Mouse (Mus musculus) fat pad, adult 2 months (tissue): ENCODE results near the gene Dlg2.

Experiments
- DNase-seq: peaks from one replicate; pipeline ENCODE4 v3.0.0-alpha.2; 2011; ENCODE audit warnings: low read depth, low spot score; ENCODE audit errors: extremely low read depth

Dlg2 gene

DNA sequence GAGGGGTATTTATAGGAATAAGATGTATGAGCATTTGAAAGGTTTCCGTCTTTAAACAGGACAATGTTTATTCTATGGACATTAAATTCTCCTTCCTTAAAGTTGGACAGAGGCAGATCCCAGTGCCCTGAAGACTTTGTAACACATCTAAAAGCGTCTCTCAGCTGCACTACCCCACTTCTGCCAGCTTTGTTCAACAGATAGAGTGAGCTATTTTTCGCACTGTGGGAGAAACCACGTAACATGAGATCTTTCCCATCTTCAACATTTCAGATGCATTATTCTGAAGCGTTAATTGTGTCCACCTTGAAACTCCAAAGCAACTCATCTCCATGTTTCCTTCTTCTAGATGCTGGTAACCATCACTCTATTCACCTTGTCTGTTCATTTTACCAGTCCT lies 958.3 kb downstream of the Dlg2 start:
- no peak for DNase-seq

DNA sequence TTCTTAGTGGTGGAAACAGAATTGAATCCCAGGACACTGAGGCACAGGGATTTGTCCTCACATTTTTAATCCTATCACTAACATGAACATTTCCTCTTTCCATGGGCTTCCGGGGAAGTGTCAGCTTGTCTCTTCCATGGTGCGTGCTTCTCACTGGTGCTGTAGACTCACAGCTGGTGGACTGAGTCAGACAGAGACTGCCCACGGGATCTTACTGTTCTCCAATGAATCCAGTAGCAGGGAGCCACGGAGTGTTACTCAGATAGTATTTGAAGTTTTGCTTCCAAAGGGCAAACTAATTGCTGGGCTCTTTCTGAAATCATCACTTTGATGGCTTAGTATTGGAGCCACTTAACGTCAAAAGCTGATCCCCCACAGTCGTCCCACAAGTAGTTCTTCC lies 963.9 kb downstream of the Dlg2 start:
- DNase-seq = no peak

DNA sequence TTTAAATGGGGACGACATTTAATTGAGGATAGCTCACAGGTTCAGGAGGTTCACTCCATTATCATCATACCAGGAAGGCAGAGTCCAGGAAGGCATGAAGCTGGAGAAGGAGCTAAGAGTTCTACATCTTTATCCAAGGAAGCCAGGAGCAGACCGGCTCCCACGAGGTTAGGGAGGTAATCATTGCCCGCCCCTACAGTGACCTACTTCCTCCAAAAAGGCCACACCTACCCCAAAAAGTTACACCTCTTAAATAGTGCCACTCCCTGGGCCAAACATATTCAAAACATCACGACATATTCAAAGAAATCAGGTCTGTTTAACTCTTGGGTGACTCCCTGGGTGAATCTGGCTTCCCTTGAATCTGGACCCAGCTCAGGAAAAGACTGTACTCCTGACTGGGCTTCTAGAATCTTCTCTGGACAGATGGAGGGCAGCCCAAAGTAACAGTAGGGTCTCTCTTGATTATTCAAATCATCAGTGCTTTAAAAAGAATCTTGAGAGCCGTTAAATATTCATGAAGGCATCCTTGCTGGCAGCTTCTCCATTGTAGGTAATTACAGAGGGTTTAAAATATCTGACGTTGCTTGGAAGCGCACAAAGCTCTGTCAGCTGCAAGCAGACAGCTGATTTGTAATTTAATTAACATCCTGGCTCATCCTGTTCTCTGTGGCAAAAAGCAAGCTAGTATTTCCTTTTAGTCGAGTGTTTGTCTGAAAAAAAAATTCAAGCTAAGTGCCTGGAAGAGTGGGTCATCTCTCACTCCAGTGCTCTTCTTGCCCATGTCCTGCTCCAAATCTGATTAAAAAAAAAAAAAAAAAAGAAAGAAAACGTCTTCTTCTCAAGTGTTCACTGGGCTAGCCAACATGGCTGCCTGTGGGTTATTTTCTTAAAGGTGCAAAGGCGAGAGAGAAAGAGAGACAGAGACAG lies 966.2 kb downstream of the Dlg2 start:
- no peak for DNase-seq

DNA sequence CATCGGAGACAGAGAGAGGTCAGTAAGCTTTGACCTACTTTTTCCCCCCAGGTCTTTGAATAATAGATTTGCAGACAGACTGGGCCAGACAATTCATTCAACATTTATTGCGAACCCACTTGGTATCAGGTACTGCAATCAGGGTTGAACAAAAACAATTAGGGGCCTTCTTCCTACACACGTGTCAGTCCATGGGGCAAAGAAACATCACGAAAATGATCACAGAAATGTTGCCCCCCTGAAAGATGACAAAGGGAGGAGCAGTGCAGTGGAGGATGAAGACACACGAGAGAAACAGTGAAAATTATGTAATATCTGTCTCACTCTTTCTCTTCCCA lies 966.9 kb downstream of the Dlg2 start:
- DNase-seq = no peak

DNA sequence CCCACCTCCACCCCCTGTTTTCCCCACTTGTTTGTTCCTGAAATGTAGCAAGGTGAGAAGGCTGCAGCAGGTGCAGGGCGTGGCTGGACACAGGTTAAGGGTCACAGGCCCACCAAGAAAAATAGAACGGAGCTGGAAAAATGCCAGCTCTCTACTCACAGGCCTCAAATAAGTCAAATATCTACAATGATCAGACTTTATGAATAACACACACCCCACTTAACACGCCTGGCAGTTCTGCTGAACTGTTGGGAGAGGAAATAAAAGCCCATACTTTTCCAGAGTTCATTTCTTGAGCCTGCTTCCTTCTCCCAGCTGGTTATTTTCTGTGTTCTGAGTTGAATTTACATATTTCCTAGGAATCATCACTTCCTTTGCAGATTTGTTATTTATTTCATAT lies 967.4 kb downstream of the Dlg2 start:
- DNase-seq = no peak

DNA sequence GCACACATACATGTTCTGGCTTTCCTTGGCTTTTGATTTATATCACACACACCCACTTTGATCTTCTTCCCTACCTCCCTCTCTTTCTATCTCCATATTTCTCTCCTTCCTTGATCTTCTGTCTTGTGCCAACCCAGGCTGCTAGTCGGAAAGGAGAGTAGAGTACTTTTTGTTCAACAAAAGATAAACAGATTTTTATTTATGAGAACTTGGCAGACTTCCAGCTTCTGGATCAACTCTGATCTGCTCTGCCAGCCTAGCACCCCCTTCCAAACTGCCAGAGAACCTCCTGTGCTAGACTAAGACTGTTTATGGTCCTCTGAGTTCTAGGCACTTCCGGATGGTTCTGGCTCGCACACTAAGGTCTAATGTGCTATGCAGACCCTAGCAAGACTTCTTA lies 968.3 kb downstream of the Dlg2 start:
- no peak for DNase-seq

DNA sequence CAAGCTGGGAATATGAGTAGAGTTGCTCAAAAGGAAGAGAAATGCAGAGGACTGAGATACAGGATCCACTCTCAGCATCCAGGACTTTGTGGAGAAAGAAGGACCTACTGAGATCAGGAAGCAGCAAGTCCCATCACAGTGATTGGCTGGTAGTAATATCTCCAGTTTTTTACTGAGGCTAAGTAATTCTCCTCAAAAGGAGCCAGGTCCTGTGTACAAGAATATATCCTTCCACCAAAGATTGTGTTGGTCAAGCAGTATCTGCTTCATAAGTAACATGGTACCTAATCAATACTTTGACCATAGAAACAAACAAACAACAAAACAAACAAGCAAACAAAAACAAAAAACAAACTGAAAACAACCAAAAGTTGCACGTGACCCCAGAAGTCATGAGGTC lies 980.3 kb downstream of the Dlg2 start:
- DNase-seq = no peak

DNA sequence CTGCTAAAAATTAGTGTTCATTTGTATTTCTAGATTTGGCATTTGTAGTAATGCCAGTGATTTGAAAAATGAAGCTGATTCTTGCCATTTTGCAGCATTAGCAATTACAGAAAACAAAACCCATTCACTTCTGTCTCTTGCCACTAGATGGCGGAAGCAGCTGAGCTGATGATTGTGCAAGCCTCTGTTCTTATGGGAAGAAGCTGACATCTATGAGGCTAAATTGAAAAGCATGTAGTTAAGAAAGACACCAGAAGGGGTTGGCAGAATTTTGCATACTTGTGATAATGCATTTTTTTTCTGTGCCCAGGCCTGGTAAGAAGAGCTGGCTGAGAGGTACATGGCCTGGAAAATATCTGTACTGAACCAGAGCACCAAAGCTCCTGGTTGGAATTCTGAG lies 980.7 kb downstream of the Dlg2 start:
- DNase-seq = no peak

DNA sequence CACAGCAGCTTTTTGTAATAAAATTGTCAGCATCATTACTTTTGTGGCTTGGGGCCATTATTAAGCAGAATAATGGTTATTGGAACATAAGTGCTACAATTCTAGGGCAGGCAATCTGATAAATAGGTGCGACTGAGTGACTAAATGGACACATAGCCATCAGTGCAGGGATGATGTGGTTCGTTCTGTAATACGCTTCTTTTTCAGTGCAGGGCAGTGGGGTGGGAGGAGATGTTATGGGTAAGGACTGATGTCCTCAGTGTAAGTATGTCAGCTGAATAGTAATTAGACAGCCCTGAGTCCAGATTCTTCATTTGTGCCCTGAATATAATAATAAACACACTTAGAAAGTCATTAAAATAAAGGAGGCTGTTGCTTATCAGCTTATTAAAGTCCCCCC lies 984.9 kb downstream of the Dlg2 start:
- DNase-seq = no peak

DNA sequence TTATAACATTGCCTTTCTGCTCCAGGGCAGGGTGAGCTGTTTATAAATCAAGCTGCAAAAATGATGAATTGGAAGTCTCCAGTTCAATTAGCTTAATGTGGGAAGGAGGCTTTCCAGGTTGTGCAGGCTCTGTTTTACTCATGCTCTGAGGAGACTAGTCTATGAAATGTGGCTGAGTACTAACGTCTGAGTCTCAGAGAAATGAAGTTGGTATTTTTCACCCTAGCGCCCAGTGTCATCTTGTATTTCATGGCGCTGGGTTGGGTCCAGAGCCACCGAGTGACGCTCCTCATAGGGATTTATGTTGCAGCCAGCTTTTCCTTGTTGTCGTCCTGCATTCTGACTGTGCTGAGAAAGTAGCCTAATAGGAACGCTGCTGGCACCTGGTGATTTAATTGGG lies 986.8 kb downstream of the Dlg2 start:
- DNase-seq = no peak

DNA sequence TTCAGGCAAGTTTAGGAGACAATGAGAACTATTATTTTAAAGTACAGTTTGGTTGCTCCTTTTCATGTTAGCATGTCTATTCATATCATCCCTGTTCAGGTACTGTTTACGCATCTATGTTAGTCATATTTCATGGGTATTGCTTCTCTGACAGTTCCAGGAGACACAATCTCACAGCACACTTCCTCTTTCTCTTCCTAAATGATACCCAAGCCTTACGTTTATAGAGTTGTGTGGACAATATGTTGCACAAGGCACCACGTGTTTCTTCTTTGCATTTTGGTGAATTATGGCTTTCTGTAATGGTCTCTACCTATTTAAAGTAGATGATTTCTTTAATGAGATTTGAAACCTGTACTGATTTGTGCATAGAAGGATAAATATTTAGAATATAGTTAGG lies 990.6 kb downstream of the Dlg2 start:
- DNase-seq = no peak

DNA sequence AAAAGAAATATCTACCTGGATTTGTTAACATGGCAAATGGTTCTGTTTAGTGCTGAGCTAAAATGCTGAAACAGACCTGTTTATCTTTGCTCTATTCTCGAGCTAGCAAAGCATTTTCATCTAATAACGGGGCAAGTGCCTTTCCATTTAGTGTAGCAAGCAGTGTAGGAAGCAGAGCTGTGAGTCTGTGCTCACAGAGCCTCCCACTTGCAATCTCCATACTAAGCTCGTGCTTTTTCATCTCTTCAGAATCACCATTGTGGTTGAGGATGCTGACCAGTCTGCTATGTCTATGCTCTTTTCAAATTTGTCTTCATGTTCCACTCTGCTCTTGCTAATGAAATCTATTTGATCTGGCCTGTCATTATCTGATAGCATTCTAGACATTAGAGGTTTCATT lies 1002.7 kb downstream of the Dlg2 start:
- no peak for DNase-seq

DNA sequence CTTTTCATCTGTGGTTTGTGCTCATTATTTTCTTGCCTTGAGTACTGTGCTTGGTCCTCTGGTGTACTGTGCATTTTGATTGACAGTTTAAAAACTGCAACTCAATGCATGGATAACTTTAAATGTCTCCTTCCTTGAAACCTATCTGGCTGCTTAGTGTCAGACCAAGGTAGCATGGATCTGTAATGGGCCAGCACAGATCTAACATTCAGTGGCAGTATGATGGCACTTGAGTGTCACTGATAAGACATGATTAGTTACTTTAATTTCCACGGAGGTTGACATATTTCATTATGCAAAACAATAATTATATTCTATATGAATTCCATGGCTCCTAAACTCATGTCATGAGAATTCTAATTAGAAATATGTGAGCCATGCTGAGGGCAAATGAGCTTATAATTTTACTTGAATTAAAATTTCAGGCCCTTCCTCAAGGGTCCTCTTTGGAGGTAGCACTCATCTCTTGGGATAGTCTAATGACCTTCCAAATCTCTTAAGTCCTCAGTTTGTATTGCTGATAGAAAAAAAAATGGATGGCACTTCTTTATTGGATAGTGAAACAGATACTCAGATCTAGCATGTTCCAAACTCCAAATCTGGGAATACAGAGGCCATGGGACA lies 1005.2 kb downstream of the Dlg2 start:
- no peak for DNase-seq

DNA sequence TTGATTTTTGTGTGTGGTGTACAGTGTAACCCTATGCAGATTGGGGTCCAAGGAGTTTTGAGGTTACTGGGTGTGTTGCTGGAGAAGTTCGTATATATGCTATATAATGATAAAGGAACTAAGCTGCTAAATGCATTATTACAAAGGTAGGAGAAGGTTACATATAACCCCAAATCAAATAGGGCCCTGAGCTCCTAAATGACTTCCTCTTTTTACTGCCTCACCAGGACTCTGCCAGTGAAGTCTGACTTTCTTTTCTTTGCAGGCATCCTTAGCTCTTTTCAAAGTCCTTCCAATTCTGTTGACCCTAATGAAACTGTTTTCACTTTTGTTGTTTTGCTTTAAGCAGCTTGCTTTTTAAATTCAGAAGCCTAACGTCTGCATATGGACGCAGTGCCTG lies 1016.8 kb downstream of the Dlg2 start:
- DNase-seq = no peak

DNA sequence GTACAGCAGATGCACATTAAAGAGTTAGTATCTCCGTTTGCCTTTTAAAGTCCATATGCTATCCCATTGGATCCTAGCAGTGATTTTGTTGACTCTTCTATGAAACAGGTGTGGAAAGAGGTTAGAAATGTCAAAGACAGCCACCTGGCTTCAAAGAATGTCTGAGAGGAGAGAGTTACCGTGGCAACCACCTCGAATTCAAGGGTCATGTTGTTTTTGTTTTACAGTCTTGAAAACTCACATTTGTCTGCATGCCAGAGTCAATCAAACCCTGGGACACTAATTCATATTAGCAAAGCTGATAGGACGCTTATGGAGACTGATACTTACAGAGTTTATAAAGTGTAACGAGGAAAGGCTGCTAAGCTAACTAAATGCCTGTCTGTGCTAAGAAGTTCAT lies 1019.1 kb downstream of the Dlg2 start:
- no peak for DNase-seq

DNA sequence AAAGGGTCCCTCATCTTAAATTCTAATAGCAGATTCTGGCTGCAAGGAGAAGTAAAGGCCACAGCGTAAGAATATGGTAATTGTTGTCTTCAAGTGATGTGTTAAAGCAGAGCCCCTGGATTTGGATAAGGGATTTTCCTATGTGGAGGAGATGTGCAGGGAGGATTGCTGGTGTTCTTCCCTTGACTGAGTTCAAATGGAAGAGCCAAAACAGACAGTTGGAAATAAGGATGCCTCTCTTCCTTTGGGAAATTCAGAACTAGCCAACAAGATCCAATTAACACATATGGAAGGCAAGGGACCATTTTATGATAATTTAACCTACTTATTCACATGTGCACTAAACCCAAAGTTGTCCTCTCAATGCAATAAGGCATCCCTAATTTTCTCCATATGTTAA lies 1034.6 kb downstream of the Dlg2 start:
- no peak for DNase-seq

DNA sequence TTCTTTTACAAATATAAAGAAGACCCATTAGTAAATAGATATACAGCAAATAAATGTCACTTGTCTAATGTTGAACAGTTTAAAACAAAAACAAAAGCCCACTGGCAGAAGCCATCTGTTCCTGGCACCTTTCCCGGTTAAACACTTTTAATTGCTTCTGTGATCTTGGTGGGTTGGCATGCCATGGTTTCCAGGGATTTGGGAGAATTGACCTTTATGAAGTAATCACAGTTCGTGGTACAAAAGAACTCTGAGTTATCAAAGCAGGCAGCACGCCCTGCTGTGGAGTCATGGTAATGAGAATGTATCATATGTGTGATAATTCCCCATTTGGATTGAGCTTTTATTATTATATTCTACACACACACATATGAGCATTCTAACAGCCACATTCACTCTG lies 1038.0 kb downstream of the Dlg2 start:
- no peak for DNase-seq

DNA sequence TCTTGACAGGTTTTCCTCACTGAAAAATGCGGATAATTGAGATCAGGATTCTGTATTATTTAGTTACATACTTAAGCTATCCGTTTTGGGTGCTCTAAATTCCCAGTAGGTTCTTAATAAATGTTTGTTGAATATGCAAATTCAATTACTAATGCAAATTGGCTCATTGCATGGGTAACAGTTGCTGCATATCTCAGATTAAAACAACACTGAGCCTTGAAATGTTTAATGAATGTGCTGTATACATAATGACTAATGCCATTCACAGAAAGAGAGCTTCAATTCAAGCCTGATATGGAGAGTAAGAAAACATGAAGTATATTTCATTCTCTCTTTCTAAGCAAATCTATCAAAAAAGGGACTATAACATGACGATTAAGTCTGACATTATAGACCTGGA lies 1039.8 kb downstream of the Dlg2 start:
- DNase-seq = no peak

DNA sequence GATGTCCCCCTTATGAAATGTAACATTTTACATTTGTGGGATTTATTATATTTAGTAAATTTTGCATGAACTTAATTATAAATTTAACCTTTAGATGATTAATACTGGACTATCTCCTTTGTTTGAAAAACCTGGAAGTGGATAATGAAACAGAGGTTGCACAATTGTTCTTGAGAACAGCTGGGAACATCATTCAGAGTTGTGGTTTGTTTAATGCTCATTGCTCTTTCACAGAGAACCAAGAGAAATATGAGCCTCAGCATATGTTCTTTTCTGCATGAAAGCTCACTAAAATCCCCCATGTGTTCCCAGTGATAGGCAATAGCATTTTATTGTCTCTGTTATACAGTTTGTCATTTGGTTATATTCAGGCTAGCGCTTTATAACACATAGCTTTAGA lies 1049.4 kb downstream of the Dlg2 start:
- no peak for DNase-seq

DNA sequence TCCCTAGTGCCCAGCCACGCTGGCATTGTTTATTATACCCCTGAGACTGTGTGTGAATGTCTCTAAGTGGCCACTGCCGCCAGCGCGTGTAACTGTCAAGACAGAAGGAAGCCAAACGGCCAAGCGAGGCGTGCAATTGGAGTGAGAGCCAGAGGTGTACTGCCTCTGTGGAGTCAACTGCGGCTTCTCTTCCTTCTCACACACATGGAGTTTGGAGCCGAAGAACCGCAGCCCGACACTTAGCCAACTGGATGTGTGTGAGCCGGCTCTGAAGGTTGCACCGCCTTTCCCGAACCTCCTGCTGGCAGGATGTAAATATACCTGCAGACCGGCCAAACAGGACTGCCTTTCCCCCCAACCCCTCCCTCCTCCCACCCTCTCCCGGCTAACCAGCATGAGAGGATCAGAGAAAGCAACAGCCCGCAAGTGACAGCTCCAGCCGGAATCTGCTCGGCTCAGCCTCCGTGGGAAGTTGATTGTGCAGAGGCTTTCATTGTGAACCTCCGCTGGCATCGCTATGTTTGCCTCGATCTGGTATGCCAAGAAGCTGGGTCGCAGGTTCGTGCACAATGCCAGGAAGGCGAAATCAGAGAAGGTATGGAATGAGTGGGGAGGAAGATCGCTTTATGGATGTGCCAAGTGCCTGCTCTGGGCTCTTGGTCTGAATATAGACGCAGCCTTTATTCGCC lies 1066.3 kb downstream of the Dlg2 start:
- DNase-seq = no peak

DNA sequence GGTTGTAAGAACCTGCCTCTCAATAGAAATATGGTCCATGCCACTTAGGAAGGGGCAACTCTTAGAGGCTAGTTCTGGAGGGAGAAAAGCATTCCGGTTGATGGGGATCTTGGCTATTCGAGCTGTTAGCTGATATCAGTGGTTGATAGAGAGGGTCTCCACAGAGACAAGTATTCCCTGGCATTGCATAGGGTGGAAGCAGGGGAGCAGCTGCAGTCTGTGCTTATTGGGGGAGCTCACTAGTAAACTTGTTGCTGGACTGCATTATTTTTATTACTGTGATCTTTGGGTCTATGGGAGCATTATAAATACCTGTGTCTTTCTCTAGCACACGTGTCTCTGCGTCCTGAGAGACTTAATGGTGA lies 1066.8 kb downstream of the Dlg2 start:
- no peak for DNase-seq

DNA sequence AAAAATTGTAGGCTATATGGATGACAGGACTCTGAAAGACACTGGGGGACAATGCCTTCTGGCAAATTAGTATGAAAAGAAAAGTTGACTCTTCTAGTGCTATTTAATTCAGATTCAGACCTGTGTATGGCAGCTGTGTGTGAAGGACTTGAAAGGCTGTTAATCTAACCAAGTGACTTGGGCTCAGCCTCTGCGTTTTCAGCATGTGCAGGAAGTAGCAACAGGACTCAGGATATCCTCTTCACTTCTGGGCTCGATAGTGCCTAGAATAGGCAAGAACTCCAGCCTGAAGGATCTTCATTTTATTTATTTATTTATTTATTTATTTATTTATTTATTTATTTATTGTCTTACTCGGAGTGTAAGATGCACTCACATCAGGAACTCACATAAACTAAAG lies 1068.1 kb downstream of the Dlg2 start:
- no peak for DNase-seq
